Mouse (Mus musculus) limb, embryonic 11.5 days (tissue): ENCODE data around the gene Gnat3. TPM values are rescaled to one million over a fixed set of nuclear protein-coding genes. Genes with fewer than 3 reads are reported as not detected.

Source experiments
- ATAC-seq: fragments of 200-750 bp; cut with Nextera tagmentation; 2 replicates; pipeline ENCODE4 v1.8.0; 2017; ENCODE audit warnings: low read depth; ENCODE audit not compliant: insufficient number of reproducible peaks, low FRiP score, low TSS enrichment
- DNase-seq: peaks from one replicate; pipeline ENCODE4 v3.0.0-alpha.2; 2015; ENCODE audit warnings: low spot score
- H3K27ac ChIP-seq: fragments of 300-500 bp; sonication (generic); replicated peaks from 2 replicates; pipeline ENCODE4 v1.5.1; 2014; ENCODE audit warnings: low read depth, mild to moderate bottlenecking, low read length
- H3K27me3 ChIP-seq: fragments of 300-500 bp; sonication (generic); 2 replicates; pipeline ENCODE4 v1.6.1; 2014; ENCODE audit warnings: mild to moderate bottlenecking, low read length, mixed read lengths; ENCODE audit not compliant: control insufficient read depth, insufficient read depth
- H3K36me3 ChIP-seq: fragments of 300-500 bp; sonication (generic); 2 replicates; pipeline ENCODE4 v1.6.1; 2014; ENCODE audit warnings: mild to moderate bottlenecking, low read length, moderate library complexity, mixed read lengths; ENCODE audit not compliant: control insufficient read depth, insufficient read depth
- H3K4me1 ChIP-seq: fragments of 300-500 bp; sonication (generic); 2 replicates; pipeline ENCODE4 v1.6.1; 2014; ENCODE audit warnings: low read length, mixed read lengths; ENCODE audit not compliant: control insufficient read depth, insufficient read depth
- H3K4me2 ChIP-seq: fragments of 300-500 bp; sonication (generic); 2 replicates; pipeline ENCODE4 v1.6.1; 2014; ENCODE audit warnings: low read depth, mild to moderate bottlenecking, moderate library complexity; ENCODE audit not compliant: severe bottlenecking
- H3K4me3 ChIP-seq: fragments of 300-500 bp; sonication (generic); 2 replicates; pipeline ENCODE4 v1.5.1; 2014; ENCODE audit warnings: low read depth, low read length
- H3K9ac ChIP-seq: fragments of 300-500 bp; sonication (generic); 2 replicates; pipeline ENCODE4 v1.6.1; 2014; ENCODE audit warnings: mild to moderate bottlenecking, low read length
- H3K9me3 ChIP-seq: fragments of 300-500 bp; sonication (generic); 2 replicates; pipeline ENCODE4 v1.6.1; 2016; ENCODE audit warnings: low read length; ENCODE audit not compliant: control insufficient read depth
- WGBS: fragments of 180-500 bp; shearing (Covaris S2); extraction: QIAGEN DNeasy Blood & Tissue Kit; methylation state at CpG from one replicate; pipeline ENCODE4 v1.1.7; 2014; 5-methylcytosine and 5-hydroxymethylcytosine counted together
- polyA plus RNA-seq: library from polyadenylated mRNA; unstranded; fragments of >200 nt; fragmentation: Nextera tagmentation; extraction: Ambion mirVana; gene quantifications from 2 replicates; pipeline ENCODE4 v1.2.1, GENCODE M21; 2014

Gnat3 gene
- polyA plus RNA-seq, 1 experiment from 2014 or later, result not detected

GRCm38 (mm10) chr5:17938170-17938939 lies 24.0 kb upstream of the Gnat3 start:
- Histone ChIP-seq H3K4me3 (no peak overlapping the region), H3K27ac (no peak overlapping the region), H3K36me3 (no peaks in the 10 kb centered on the region), H3K9me3 (no peaks in the 10 kb centered on the region), H3K27me3 (no peaks in the 10 kb centered on the region), H3K4me1 (no peaks in the 10 kb centered on the region), H3K4me2 (no peak overlapping the region), H3K9ac (no peak overlapping the region)
- WGBS, result 73% methylated on average over 1 of the region's 1 CpGs
- ATAC-seq, result no peak
- DNase-seq, result no peak

- WGBS, result 88% methylated on average over 1 of the region's 1 CpGs
- DNase-seq (no peak), ATAC-seq (no peak)
- no peak overlapping the region for H3K9ac ChIP-seq
- no peak overlapping the region for H3K4me3 ChIP-seq
- no peaks in the 10 kb centered on the region for H3K4me1 ChIP-seq
- H3K36me3 ChIP-seq, result no peaks in the 10 kb centered on the region
- no peak overlapping the region for H3K4me2 ChIP-seq
- H3K27ac ChIP-seq, result no peak overlapping the region
- H3K27me3 ChIP-seq, result no peaks in the 10 kb centered on the region
- no peaks in the 10 kb centered on the region for H3K9me3 ChIP-seq
Measured at GRCm38 (mm10) chr5:17956468-17956867, 5.9 kb upstream of the Gnat3 start.

GRCm38 (mm10) chr5:17969704-17970390 lies 7.5 kb downstream of the Gnat3 start:
- Histone ChIP-seq H3K4me2 (no peak overlapping the region), H3K4me3 (no peak overlapping the region), H3K9ac (no peak overlapping the region), H3K9me3 (no peaks in the 10 kb centered on the region), H3K27ac (no peak overlapping the region), H3K27me3 (no peaks in the 10 kb centered on the region), H3K36me3 (no peaks in the 10 kb centered on the region), H3K4me1 (no peaks in the 10 kb centered on the region)
- DNase-seq, result no peak
- WGBS, result 78% methylated on average over 13 of the region's 13 CpGs
- ATAC-seq, result no peak

- Histone ChIP-seq H3K4me2 (no peak overlapping the region), H3K36me3 (no peaks in the 10 kb centered on the region), H3K27ac (no peak overlapping the region), H3K4me3 (no peak overlapping the region), H3K9me3 (no peaks in the 10 kb centered on the region), H3K27me3 (no peaks in the 10 kb centered on the region), H3K4me1 (no peaks in the 10 kb centered on the region), H3K9ac (no peak overlapping the region)
- no peak for DNase-seq
- 92% methylated on average over 3 of the region's 3 CpGs for WGBS
- no peak for ATAC-seq
Measured at GRCm38 (mm10) chr5:17970391-17970730, 8.0 kb downstream of the Gnat3 start.

- H3K4me1 ChIP-seq, result no peaks in the 10 kb centered on the region
- no peak overlapping the region for H3K4me2 ChIP-seq
- no peak overlapping the region for H3K27ac ChIP-seq
- no peaks in the 10 kb centered on the region for H3K9me3 ChIP-seq
- no peaks in the 10 kb centered on the region for H3K27me3 ChIP-seq
- ATAC-seq, result no peak
- no peak overlapping the region for H3K9ac ChIP-seq
- no peak for DNase-seq
- no peak overlapping the region for H3K4me3 ChIP-seq
- no peaks in the 10 kb centered on the region for H3K36me3 ChIP-seq
- 48% methylated on average over 5 of the region's 5 CpGs for WGBS
Measured at GRCm38 (mm10) chr5:17980501-17981121, 18.3 kb downstream of the Gnat3 start.

- H3K27me3 ChIP-seq, result no peaks in the 10 kb centered on the region
- H3K4me1 ChIP-seq, result no peaks in the 10 kb centered on the region
- no peak overlapping the region for H3K9ac ChIP-seq
- DNase-seq (no peak), ATAC-seq (no peak)
- no peak overlapping the region for H3K27ac ChIP-seq
- WGBS, result 74% methylated on average over 4 of the region's 4 CpGs
- no peak overlapping the region for H3K4me2 ChIP-seq
- no peaks in the 10 kb centered on the region for H3K9me3 ChIP-seq
- no peak overlapping the region for H3K4me3 ChIP-seq
- no peaks in the 10 kb centered on the region for H3K36me3 ChIP-seq
Measured at GRCm38 (mm10) chr5:17982770-17983169, 20.4 kb downstream of the Gnat3 start.

GRCm38 (mm10) chr5:17984522-17984921 lies 22.2 kb downstream of the Gnat3 start:
- H3K36me3 ChIP-seq, result no peaks in the 10 kb centered on the region
- H3K9me3 ChIP-seq, result no peaks in the 10 kb centered on the region
- H3K4me3 ChIP-seq, result no peak overlapping the region
- H3K4me1 ChIP-seq, result no peaks in the 10 kb centered on the region
- 86% methylated on average over 3 of the region's 3 CpGs for WGBS
- ATAC-seq (no peak), DNase-seq (no peak)
- no peaks in the 10 kb centered on the region for H3K27me3 ChIP-seq
- H3K4me2 ChIP-seq, result no peak overlapping the region
- no peak overlapping the region for H3K9ac ChIP-seq
- no peak overlapping the region for H3K27ac ChIP-seq

- Histone ChIP-seq H3K36me3 (no peaks in the 10 kb centered on the region), H3K4me1 (no peaks in the 10 kb centered on the region), H3K9ac (no peak overlapping the region), H3K27me3 (no peaks in the 10 kb centered on the region), H3K4me2 (no peak overlapping the region), H3K9me3 (no peaks in the 10 kb centered on the region), H3K4me3 (no peak overlapping the region), H3K27ac (no peak overlapping the region)
- 83% methylated on average over 3 of the region's 3 CpGs for WGBS
- ATAC-seq, result no peak
- DNase-seq, result no peak
Measured at GRCm38 (mm10) chr5:17986611-17987010, 24.3 kb downstream of the Gnat3 start.
